Mouse (Mus musculus): ENCODE results near the gene Fry.

Fry gene

DNA sequence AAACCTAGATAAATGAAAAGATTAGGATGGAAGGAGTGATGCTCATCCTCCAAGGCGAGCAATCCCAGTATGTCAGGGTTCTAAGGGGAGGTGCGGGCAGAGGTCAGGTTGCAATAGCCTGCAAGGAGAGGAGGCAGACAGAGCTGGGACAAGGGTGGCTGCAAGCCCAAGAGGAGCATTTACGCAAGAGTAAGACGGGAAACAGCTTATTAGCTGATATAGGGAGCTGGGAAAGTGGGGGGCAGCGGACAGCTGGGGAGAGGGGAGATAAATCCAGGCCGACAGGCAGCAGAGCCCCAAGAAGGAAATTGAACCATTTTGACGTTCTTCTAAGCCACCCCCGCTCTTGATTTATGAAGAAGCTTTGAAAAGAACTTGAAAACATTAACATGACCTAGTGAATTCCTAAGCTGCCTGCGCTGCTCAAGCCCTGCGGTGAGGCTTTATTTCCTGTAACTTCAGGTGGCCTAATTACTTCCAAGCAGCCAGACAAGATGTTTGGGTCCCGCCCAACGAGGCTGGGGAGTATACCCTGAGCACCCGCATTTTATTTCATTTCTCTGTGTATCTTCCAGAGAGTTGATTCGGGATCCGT is 291.1 kb downstream of the Fry start:
- DNase-seq: peak; percentile 11

DNA sequence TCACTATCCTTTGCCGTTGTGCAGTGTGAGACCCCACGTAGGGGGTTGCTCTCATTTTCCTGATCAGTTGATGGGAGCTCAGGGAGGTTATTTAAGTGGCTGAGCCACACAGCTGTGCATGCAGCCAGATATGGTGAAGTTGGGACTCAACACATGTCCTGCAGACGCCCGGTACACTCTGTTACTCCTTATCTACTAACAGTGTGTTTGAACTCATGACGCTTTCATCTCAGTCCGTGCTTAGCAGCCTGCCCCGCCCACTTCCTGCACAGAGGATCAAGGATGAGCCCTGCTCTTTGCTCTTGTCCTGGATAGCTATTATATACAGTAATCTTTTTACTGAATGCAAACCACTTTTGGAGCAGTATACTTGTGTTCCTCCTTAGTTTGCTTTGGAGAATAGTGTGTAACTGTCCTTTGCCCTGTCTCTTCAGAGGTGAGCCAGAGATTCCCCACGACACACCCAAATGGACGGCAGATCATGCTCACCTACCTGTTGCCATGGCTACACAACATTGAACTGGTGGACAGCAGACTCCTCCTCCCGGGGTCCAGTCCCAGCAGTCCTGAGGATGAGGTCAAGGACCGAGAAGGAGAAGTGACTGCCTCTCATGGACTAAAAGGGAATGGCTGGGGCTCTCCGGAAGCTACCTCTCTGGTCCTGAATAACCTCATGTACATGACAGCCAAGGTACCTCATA is 294.5 kb downstream of the Fry start:
- no peak for DNase-seq

DNA sequence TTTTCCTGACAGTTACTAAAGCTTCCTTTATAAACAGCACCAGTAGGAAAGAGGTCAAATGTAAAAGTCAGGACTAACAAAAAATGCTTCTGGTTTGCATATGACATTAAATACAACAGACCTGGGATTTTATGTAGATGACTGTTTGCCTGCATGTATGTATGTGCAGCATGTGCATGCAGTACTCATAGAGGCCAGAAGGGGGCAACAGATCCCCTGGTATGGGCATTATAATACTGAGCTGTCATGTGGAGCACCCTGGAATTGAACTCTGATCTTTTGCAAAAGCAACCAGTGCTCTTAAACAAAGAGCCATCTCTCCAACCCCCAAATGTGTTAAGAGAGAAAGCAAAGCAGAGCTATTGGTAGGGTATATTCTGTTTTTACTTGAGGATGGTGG is 296.4 kb downstream of the Fry start:
- no peak for DNase-seq

DNA sequence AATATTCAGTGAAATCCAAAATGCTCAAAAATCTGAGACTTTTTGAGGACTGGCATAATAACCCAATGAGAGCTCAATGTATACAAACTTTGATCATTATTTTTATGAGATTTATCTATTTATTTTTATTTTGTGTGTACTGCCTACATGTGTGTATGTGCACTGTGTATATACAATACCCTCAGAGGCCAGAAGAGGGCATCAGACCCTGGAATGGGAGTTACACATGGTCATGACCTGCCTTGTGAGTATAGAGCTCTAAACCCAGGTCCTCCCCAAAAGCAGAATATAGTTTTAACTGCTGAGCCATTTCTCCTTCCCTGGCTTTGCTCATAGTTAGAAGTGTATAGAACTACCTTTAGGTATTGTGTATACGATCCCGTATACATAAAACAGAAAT is 298.8 kb downstream of the Fry start:
- no peak for DNase-seq

DNA sequence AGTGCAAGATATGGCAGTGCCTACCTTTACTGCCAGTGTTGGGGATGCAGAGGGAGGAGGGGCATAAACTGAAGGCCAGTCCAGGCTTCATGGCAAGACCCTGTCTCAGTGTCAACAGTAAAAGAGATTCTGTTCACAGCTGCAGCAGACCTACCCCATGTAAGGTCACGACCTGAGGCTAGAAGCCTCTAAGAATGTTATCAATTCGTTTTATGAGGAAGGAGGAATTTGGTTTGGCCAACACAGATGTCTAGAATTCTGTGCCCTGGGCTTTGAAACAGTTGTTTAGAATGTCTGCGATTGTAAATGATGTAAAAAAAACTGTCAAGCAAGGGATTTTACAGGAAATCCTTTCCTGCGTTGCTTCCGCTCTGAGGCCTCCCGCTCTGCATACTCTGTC is 299.6 kb downstream of the Fry start:
- no peak for DNase-seq

DNA sequence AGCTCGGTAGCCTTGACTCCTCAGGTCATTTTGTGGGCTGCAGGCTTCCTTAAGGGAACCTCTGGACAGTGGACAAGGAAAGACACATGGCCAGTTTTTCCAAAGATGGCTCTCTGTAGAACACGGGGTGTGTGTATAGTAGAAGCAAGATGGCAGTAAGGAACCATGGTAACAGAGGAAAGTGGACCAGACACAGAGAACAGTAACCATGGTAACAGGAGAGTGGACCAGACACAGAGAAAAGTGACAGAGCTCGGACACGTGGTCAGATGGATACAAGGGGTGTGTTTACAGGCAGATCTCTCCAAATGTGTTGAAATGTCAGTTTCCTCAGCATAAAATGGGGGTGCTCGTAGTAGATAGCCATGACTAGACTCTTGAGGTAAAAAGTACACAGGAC is 306.6 kb downstream of the Fry start:
- no peak for DNase-seq

DNA sequence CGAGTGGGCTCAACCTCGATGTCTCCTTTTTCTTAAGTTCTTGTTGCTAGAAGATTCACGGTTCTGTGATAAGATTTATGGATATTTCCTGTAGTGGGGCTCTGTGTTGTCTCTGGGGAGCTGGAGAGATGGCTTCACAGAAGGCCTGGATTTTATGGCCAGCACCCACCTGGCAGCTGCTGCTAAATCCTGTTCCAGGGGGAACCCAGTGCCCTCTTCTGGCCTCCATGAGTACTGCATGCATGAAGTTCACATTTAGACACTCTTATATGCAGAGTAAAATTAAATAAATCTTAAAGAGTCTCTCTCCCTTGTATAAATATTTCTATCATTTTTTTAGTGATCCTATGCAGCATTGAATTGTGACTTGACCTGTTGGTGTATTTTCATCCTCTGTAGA is 308.1 kb downstream of the Fry start:
- no peak for DNase-seq

DNA sequence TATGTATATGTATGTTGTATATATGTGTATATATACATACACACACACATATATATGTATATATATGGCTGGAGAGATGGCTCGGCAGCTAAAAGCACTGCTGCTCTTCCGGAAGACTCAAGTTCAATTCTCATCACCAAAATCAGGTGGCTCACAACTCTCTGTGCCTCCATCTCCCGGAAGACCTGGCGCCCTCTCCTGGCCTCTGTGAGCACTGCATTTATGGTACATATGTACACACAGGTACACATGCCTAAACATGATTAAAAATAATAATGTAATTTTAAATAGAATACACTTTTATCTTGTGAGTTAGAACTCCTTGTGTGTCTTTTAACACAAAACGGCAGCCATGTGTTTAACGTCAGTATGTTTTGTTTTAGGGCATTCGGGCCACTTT is 312.8 kb downstream of the Fry start:
- DNase-seq: no peak

DNA sequence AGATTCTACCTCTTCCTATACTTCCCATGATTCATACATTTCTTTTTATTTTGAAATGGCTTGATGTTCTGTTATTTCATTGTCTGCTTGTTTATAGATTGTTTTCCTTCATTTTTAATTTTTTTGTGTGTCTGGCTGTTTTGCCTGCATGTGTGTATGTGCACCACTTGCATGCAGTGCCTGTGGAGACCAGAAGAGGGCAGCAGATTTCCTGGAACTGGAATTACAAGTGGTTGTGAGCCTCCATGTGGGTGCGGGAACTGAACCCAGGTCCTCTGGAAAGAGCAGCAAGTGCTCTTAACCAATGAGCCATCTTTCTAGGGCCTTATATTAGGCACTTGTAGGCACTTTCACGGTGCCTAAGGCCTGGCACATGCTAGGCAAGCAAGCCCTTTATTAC is 314.5 kb downstream of the Fry start:
- no peak for DNase-seq

DNA sequence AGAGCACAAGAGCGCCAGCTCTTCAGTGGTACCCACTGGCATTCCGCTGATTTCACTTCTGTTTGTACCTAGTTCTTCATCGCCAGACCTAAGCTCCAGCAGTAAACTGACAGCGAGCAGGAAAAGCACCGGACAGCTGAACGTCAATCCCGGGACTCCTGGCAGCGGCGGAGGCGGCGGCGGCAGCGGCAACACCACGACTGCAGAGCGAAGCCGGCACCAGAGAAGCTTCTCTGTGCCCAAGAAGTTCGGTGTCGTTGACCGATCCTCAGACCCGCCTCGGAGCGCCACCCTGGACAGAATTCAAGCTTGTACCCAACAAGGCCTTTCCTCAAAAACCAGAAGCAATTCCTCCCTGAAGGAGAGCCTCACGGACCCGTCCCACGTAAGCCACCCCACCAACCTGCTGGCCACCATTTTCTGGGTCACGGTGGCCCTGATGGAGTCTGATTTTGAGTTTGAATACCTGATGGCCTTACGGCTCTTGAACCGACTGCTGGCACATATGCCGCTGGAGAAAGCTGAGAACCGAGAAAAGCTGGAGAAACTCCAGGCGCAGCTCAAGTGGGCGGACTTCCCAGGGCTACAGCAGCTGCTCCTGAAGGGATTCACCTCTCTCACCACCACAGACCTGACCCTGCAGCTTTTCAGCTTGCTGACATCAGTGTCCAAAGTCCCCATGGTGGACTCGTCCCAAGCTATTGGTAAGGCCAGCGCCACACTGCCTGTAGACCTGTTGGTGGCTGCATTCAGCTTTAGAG is 318.4 kb downstream of the Fry start:
- DNase-seq: peak; percentile 11

DNA sequence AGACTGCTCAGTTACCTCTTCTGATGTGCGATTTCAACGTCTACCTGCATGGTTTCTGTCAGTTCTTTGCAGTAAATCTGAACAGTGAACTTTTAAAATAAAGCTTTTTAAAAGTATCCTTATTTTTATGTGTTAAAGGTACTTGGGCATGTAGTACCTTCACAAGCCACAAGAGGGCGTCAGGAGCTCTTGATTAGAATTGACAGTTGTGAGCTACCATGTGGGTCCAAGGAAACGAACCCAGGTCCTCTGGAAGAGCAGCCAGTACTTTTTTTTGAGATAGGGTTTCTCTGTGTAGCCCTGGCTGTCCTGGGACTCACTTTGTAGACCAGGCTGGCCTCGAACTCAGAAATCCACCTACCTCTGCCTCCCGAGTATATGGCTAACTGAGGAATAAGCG is 323.2 kb downstream of the Fry start:
- no peak for DNase-seq

DNA sequence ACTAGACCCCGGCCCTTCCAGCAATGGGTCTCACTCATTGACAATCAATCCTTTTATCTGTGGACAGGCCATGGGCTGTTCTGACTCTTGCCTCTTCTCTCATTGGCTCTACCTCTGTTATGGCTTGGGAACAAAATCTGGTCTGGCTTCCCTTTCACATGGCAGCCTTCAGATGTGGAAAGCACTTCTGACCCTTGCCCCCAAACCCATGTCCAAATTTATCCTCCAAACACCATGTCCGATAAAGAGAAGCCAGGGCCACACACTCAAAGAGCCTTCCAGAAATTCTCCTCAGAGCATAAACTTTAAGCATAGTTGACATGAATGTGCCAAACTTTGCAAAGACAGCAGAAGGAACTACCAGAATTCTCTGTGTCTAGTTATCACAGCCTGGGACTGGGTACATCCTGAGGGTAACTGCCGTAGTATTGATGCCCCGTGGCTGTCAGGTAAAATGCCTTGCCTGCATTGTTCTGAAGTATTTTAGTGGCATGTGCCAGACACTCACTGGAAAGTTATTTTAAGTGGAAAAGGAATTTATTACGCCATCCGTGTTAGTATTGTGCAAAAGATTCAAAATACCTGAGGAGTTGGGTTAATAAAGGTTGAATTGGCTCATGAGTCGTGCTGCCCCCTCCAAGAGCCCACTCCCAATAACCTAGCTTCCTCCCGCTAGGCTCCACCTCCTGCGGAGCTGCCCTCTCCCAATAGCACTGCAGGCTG is 333.0 kb downstream of the Fry start:
- no peak for DNase-seq

DNA sequence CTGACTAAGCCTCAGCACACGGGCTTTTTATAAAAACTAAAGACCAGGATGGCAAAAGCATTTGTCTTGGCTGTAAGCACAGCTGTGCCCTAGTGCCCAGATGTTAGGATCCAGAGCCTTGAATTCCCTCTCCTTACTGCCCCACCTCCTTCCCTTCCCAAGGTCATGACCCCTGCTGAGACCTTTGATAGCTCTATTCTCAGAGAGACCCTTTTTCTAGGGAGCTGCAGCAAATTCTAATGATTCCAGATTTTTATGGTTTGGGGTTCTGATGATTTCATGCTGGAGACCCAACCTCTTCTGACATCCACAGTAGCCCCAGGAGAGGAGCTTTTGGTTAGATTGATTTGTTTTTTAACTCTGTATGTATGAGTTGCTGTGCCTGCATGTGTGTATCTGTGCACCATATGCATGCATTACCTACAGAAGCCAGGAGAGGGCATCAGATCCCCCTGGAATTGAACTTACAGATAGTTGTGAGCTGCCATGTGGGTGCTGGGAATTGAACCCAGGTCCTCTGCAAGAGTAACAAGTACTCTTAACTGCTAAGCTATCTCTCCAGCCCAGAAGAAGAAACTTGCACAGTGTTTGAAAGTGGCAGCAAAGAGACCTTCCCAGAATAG is 333.7 kb downstream of the Fry start:
- DNase-seq: no peak

DNA sequence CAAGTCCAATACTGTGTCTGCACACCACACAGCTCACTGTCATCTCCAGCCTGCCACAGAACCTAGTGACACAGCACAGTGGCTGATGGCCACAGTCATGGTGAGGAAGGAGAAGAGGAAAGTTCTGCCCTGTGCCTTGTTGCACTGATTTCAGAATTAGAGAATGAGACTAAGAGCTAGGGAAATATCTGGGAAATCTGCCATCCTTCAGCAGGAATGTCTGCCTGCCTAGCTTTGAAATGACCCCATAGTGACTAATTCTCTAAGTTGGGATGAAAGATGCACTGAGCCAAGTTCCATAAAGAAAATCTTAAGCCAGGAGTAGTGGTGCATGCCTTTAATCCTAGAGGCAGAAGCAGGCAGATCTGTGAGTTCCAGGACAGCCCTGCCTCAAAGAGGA is 334.2 kb downstream of the Fry start:
- no peak for DNase-seq

DNA sequence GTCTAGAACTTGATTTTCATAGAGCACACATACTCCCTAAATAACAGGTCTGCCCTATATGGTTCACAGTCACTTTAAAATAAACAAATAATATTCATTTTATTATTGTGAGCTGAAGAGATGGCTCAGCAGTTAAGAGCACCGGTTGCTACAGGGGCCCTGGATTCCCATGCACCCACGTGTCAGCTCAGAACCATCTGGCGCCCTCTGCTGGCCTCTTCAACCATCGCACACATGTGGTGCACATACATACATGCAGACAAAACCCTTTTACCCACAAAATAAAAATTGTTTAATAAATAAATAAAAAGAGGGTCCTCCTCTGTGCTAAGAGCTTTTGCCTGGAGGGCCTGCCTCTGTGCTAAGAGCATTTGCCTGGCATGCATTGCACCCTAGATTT is 335.0 kb downstream of the Fry start:
- no peak for DNase-seq

DNA sequence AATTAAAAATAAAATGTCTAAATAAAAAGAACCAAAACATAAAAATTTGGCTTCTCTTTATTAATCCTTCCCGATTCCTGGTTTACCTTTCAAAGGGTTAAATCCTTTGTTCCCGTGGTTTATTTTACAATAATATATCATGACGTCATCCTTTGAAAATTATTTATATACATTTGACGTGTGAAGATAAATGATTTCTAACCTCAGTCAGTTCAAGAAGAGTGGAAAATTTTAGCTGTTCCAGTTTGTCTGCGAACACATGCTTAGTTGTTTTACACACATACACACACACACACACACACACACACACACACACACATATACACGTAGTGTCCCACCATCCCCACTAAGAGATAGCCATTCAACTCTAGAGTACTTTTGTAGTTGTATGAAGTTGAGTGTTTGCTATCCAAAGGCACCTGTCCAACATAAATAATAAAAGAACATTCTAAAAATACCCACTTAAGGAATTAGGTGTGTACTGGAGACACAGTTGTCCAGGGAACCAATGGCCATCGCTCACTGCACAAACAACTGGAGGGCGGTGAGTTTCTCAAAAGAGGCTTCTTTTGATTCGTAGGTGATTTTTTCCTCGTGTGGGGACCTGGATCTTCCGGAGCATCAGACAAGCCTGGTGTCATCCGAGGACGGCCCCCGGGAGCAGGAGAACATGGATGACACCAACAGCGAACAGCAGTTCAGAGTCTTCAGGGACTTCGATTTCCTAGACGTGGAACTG is 338.9 kb downstream of the Fry start:
- DNase-seq: peak; percentile 31

DNA sequence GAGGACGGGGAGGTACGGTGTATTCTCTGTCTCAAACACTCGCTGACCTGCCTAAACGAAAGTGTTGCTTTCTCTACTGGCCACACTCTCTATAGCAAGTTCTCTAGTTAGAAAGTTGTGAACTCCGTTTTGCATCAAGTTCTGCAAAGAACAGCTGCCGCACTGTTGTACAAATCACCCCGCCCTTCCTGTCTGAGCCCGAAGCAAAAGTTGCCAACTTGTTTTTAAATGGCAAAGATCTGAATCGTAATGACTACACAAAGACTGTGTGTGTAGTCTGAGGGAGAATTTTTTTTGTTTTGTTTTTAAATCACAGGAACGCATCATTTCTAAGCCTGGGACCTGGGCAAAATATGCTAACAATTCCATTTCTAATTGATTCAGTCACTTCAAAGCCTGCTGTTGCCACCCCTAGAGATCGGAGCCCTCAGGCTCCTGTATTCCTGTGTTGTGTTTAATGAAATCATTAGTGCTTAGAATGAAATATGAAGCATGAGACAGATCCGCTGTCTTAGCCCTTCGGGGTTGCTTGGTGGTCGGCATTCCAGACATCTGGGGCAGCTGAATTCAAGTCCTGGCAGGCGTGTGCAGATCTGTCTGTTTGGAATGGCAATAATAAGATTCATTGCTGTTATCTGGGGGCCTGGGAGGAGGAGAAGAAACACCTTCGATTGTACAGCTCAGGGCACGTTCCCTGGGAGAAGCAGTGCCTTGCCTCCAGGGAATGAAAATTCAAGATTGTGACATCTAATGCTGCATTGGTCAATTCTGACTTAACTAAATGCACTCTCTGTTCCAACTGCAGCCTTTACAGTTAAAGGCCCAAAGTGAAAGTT is 339.7 kb downstream of the Fry start:
- DNase-seq: no peak

DNA sequence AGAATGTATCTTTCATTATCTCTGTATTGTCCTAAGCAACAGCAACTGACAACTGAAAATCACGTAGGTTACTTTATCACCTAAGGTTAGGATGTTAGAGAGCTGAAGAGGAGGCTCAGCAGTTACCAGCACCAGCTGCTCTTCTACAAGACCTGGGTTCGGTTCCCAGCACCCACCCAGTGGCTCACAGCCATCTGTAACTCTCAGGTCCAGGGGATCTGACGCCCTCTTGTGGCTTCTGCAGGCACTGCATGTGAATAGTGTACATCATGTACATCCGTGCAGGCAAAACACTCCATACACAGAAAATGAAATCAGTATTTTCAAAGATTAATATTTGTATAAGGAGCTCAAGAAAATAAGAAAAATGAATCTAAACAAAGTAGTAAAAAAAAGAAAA is 341.4 kb downstream of the Fry start:
- no peak for DNase-seq

DNA sequence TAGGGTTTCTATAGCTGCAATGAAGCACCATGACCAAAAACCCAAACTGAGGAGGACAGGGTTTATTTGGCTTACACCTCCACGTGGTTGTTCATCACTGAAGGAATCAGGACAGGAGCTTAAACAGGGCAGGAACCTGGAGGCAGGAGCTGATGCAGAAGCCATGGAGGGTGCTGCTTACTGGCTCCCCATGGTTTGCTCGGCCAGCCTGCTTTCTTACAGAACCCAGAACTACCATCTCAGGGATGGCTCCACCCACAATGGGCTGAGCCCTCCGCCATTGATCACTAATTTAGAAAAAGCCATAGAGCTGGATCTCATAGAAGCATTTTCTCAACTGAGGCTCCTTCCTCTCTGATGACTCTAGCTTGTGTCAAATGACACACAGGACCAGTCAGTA is 346.3 kb downstream of the Fry start:
- no peak for DNase-seq

DNA sequence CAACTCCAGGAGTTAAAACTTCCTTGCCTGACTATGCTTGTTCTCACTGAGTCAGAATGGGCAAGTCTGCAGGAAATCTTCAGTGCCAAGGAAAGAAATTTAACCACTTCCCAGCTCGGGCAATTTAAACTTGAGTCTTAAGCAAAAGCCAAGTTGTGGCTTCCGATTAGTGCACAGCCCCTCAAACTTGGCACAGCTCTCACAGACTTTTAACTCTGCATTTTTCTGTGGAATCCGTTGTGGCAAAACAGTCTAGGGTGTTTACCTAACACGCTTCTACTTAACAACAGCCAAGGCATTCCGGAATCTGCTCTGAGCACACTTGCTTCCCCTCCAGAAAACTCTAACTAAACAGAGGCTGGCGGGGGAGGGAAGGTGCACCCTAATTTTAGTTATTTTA is 346.8 kb downstream of the Fry start:
- DNase-seq: no peak

DNA sequence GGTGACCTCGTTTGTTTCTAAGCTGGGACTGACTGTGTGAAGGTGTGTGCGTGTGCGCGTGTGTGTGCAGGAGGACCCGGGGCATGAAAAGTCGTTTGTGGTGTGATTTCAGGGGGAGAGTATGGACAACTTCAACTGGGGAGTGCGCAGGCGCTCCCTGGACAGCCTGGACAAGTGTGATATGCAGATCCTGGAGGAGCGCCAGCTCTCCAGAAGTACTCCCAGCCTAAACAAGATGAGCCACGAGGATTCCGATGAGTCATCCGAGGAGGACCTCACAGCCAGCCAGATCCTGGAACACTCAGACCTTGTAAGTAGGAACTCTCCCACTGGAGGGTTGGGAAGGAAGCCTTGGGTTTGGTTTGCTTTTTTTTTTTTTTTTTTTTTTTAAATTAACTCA is 347.7 kb downstream of the Fry start:
- peak; percentile 87 for DNase-seq

DNA sequence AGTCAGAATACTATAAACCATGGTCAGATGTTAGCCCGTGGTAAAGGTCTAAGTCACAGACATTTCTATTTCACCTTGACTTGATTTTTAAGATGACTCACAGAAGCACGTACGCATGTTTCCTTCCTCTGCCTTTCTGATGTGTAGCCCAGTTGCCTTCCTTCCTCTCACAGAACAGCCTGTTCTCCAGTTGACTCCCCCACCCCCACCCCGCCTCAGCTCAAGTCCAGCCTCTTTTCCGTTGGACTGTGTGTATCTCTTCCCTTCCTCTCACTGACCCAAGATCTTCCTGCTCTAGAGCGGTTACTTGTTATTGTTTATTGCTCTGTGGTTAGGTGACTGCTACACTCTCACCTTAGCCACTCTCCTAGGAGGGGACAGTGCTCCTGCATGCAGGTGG is 350.0 kb downstream of the Fry start:
- DNase-seq: peak; percentile 33
